Mouse (Mus musculus) hindbrain, embryonic 14.5 days (tissue): ENCODE results near the gene Phox2b. TPM values are rescaled to one million over a fixed set of nuclear protein-coding genes. Genes with fewer than 3 reads are reported as not detected.

Experiments
- ATAC-seq: fragments of 200-750 bp; cut with Nextera tagmentation; 2 replicates; pipeline ENCODE4 v1.8.0; 2017; ENCODE audit warnings: moderate number of reproducible peaks, mild to moderate bottlenecking, moderate TSS enrichment, moderate library complexity; ENCODE audit not compliant: low FRiP score
- DNase-seq: peaks from one replicate; pipeline ENCODE4 v3.0.0-alpha.2; 2015; ENCODE audit warnings: low spot score
- H3K27ac ChIP-seq: fragments of 300-500 bp; sonication (generic); 2 replicates; pipeline ENCODE4 v1.5.1; 2014; ENCODE audit warnings: mild to moderate bottlenecking, moderate library complexity
- H3K27me3 ChIP-seq: fragments of 300-500 bp; sonication (generic); 2 replicates; pipeline ENCODE4 v1.6.1; 2014; ENCODE audit warnings: mild to moderate bottlenecking, low read length, mixed read lengths; ENCODE audit not compliant: control insufficient read depth, insufficient read depth
- H3K36me3 ChIP-seq: fragments of 300-500 bp; sonication (generic); replicated peaks from 2 replicates; pipeline ENCODE4 v1.6.1; 2014; ENCODE audit not compliant: control insufficient read depth, insufficient read depth
- H3K4me1 ChIP-seq: fragments of 300-500 bp; sonication (generic); replicated peaks from 2 replicates; pipeline ENCODE4 v1.6.1; 2014; ENCODE audit warnings: antibody characterized with exemption, low read length, mixed read lengths; ENCODE audit not compliant: control insufficient read depth, insufficient read depth
- H3K4me2 ChIP-seq: fragments of 300-500 bp; sonication (generic); replicated peaks from 2 replicates; pipeline ENCODE4 v1.6.1; 2014; ENCODE audit warnings: mild to moderate bottlenecking, moderate library complexity
- H3K4me3 ChIP-seq: fragments of 300-500 bp; sonication (generic); replicated peaks from 2 replicates; pipeline ENCODE4 v1.5.1; 2014; ENCODE audit warnings: mild to moderate bottlenecking, low read length
- H3K9ac ChIP-seq: fragments of 300-500 bp; sonication (generic); 2 replicates; pipeline ENCODE4 v1.6.1; 2014
- H3K9me3 ChIP-seq: fragments of 300-500 bp; sonication (generic); 2 replicates; pipeline ENCODE4 v1.6.1; 2016; ENCODE audit warnings: low read length; ENCODE audit not compliant: control insufficient read depth
- WGBS: fragments of 180-500 bp; shearing (Covaris S2); extraction: QIAGEN DNeasy Blood & Tissue Kit; methylation state at CpG from one replicate; pipeline ENCODE4 v1.1.7; 2014; 5-methylcytosine and 5-hydroxymethylcytosine counted together
- microRNA-seq: library from miRNA; unstranded; fragments of <30 nt; microRNA quantifications from one replicate; pipeline ENCODE4, GENCODE M21; 2016
- polyA plus RNA-seq: library from polyadenylated mRNA; unstranded; fragments of >200 nt; fragmentation: Nextera tagmentation; extraction: Ambion mirVana; gene quantifications from 2 replicates; pipeline ENCODE4 v1.2.1, GENCODE M21; 2014

The Phox2b gene
- polyA plus RNA-seq, 1 experiment from 2014 or later, result 27.3 TPM

- H3K27me3 ChIP-seq, result no peaks in the 10 kb centered on the region
- H3K4me1 ChIP-seq, result no peaks in the 10 kb centered on the region
- H3K36me3 ChIP-seq, result peaks cover 23% of the 10 kb centered on the region
- H3K4me3 ChIP-seq, result no peak overlapping the region
- H3K4me2 ChIP-seq, result no peak overlapping the region
- ATAC-seq, result peak; percentile 64; the same call in 1 of the 2 replicates
- WGBS, result 13% methylated on average over 4 of the region's 4 CpGs
- no peak overlapping the region for H3K27ac ChIP-seq
- no peaks in the 10 kb centered on the region for H3K9me3 ChIP-seq
- no peak overlapping the region for H3K9ac ChIP-seq
- DNase-seq, result peak; percentile 89
Measured at GRCm38 (mm10) chr5:67048003-67048402, 51.1 kb downstream of the Phox2b start.

Small RNA genes within 50 kb of the gene (microRNA-seq; reads per million reads assigned to microRNA genes)
- not detected for gene Gm23841

Other genes with a start within 250 kb of the Phox2b start
- 72.6 and 80.7 TPM in 2 replicates for gene Tmem33, start 161.3 kb upstream of the Phox2b start, polyA plus RNA-seq
- gene Slc30a9, start 207.7 kb upstream of the Phox2b start, polyA plus RNA-seq, result 183 and 204 TPM in 2 replicates